Mouse (Mus musculus) G1E (cell line): Measurements from ENCODE around the gene Klhl25. TPM values are rescaled to one million over a fixed set of nuclear protein-coding genes. Genes with fewer than 3 reads are reported as not detected.

Experiments used
- ATAC-seq: 2 replicates; pipeline ENCODE4 v1.8.0; 2016; ENCODE audit warnings: mild to moderate bottlenecking; ENCODE audit not compliant: insufficient number of reproducible peaks, poor library complexity, low FRiP score, severe bottlenecking; ENCODE audit errors: extremely low read depth
- DNase-seq: peaks from one replicate; pipeline ENCODE4 v3.0.0; 2012; ENCODE audit warnings: low spot score
- H3K27me3 ChIP-seq: 2 replicates; pipeline ENCODE4 v1.6.1; 2012; ENCODE audit warnings: mild to moderate bottlenecking, low read length, inconsistent platforms; ENCODE audit not compliant: insufficient read depth
- H3K36me3 ChIP-seq: replicated peaks from 2 replicates; pipeline ENCODE3; 2012; ENCODE audit warnings: mild to moderate bottlenecking, inconsistent platforms
- H3K4me1 ChIP-seq: 2 replicates; pipeline ENCODE4 v1.6.1; 2012; ENCODE audit warnings: low read depth, low read length, inconsistent platforms, mixed read lengths; ENCODE audit not compliant: insufficient read depth
- H3K4me3 ChIP-seq: 2 replicates; pipeline ENCODE4 v1.5.1; 2012; ENCODE audit warnings: low read depth, mild to moderate bottlenecking, inconsistent platforms, low read length, moderate library complexity, mixed read lengths
- H3K9me3 ChIP-seq: replicated peaks from 2 replicates; pipeline ENCODE4 v1.6.1; 2012; ENCODE audit warnings: inconsistent platforms
- CTCF ChIP-seq: IDR thresholded peaks from 2 replicates; pipeline ENCODE4 v1.5.1; 2012; ENCODE audit warnings: low read depth, low read length, inconsistent platforms, mixed read lengths
- GATA1 ChIP-seq: IDR thresholded peaks from 2 replicates; pipeline ENCODE4 v1.6.1; 2012; ENCODE audit warnings: borderline replicate concordance, low read length, inconsistent platforms, mixed read lengths
- GATA2 ChIP-seq: IDR thresholded peaks from 2 replicates; pipeline ENCODE4 v1.6.1; 2012; ENCODE audit warnings: low read depth, low read length, inconsistent platforms, borderline replicate concordance
- POLR2AphosphoS5 ChIP-seq: IDR thresholded peaks from 2 replicates; pipeline ENCODE4 v1.6.1; 2012; ENCODE audit warnings: low read depth, low read length, inconsistent platforms; ENCODE audit not compliant: insufficient replicate concordance
- TAL1 ChIP-seq: conservative IDR thresholded peaks from 2 replicates; pipeline ENCODE4 v1.6.1; 2012; ENCODE audit warnings: low read depth, low read length, inconsistent platforms, mixed read lengths
- polyA plus RNA-seq: library from polyadenylated mRNA; stranded (reverse); fragments of >175 nt; gene quantifications from 2 replicates; pipeline ENCODE4 v1.2.3, GENCODE M21; 2012
- total RNA-seq, 2 experiments: library from RNA; stranded (forward) in 1 of 2; stranded (reverse) in 1 of 2; fragments of 200-1000 nt in 1 of 2; fragments of >200 nt in 1 of 2; fragmentation: Nextera tagmentation in 1 of 2; gene quantifications; 2 replicates each; pipeline ENCODE4 v1.2.3; 2014 to 2017

Gene Klhl25
- 2.7 and 51.2 TPM in 2 replicates for total RNA-seq (2014; fragmentation: Nextera tagmentation)
- 9.6 and 11.8 TPM in 2 replicates for total RNA-seq (2017)
- 3.0 and 5.4 TPM in 2 replicates for polyA plus RNA-seq

- DNase-seq (peak; percentile 99), ATAC-seq (peak; percentile 99)
- Histone ChIP-seq H3K9me3 (no peaks in the 10 kb centered on the region), H3K36me3 (peaks cover 24% of the 10 kb centered on the region), H3K4me1 (peaks cover 20% of the 10 kb centered on the region), H3K4me3 (peak within 1 kb of the TSS; percentile 84), H3K27me3 (peaks cover 12% of the 10 kb centered on the region)
- TF ChIP-seq TAL1 (no peak), GATA2 (no peak), CTCF (no peak)
Measured at GRCm38 (mm10) chr7:75848115-75848775, at the start of gene Klhl25. TSS of gene Klhl25 (plus strand) at chr7:75848310.

- TF ChIP-seq TAL1 (no peak), GATA1 (no peak), POLR2AphosphoS5 (no peak), CTCF (no peak), GATA2 (no peak)
- DNase-seq (no peak), ATAC-seq (no peak)
- H3K27me3 ChIP-seq, result no peaks in the 10 kb centered on the region
- H3K4me3 ChIP-seq, result no peak overlapping the region
- no peaks in the 10 kb centered on the region for H3K36me3 ChIP-seq
- H3K4me1 ChIP-seq, result peaks cover 27% of the 10 kb centered on the region
- H3K9me3 ChIP-seq, result peaks cover 12% of the 10 kb centered on the region
Measured at GRCm38 (mm10) chr7:75800530-75800929, 47.6 kb upstream of the Klhl25 start.

- Histone ChIP-seq H3K9me3 (peaks cover 12% of the 10 kb centered on the region), H3K4me1 (peaks cover 27% of the 10 kb centered on the region), H3K36me3 (no peaks in the 10 kb centered on the region), H3K4me3 (no peak overlapping the region), H3K27me3 (no peaks in the 10 kb centered on the region)
- TF ChIP-seq GATA1 (no peak), POLR2AphosphoS5 (no peak), GATA2 (no peak), TAL1 (no peak), CTCF (no peak)
- no peak for ATAC-seq
- no peak for DNase-seq
Measured at GRCm38 (mm10) chr7:75801022-75801421, 47.1 kb upstream of the Klhl25 start.

GRCm38 (mm10) chr7:75801621-75802358 is 46.3 kb upstream of the Klhl25 start:
- Histone ChIP-seq H3K4me3 (no peak overlapping the region), H3K36me3 (no peaks in the 10 kb centered on the region), H3K9me3 (peaks cover 12% of the 10 kb centered on the region), H3K27me3 (no peaks in the 10 kb centered on the region), H3K4me1 (peaks cover 27% of the 10 kb centered on the region)
- DNase-seq, result no peak
- TF ChIP-seq POLR2AphosphoS5 (no peak), TAL1 (no peak), GATA2 (no peak), CTCF (no peak), GATA1 (no peak)
- ATAC-seq, result no peak

GRCm38 (mm10) chr7:75802887-75803286 is 45.2 kb upstream of the Klhl25 start:
- H3K9me3 ChIP-seq, result peaks cover 7% of the 10 kb centered on the region; the same call in 1 of the 2 replicates
- TF ChIP-seq GATA2 (no peak), CTCF (no peak), GATA1 (no peak), TAL1 (no peak), POLR2AphosphoS5 (no peak)
- no peaks in the 10 kb centered on the region for H3K36me3 ChIP-seq
- no peak overlapping the region for H3K4me3 ChIP-seq
- no peak for ATAC-seq
- H3K27me3 ChIP-seq, result no peaks in the 10 kb centered on the region
- peaks cover 37% of the 10 kb centered on the region for H3K4me1 ChIP-seq
- DNase-seq, result no peak

- TF ChIP-seq GATA1 (no peak), TAL1 (no peak), POLR2AphosphoS5 (no peak), CTCF (no peak), GATA2 (no peak)
- peaks cover 38% of the 10 kb centered on the region for H3K4me1 ChIP-seq
- H3K27me3 ChIP-seq, result 0 out of 2 replicates have a peak, but pooled peaks cover 4% of the 10 kb centered on the region
- peak overlapping the region; percentile 35; the same call in 1 of the 2 replicates for H3K4me3 ChIP-seq
- ATAC-seq, result peak; percentile 70
- no peak for DNase-seq
- H3K36me3 ChIP-seq, result no peaks in the 10 kb centered on the region
- no peaks in the 10 kb centered on the region; the same call in 1 of the 2 replicates for H3K9me3 ChIP-seq
Measured at GRCm38 (mm10) chr7:75806161-75806560, 41.9 kb upstream of the Klhl25 start.
